Mouse (Mus musculus) hindbrain, embryonic 15.5 days (tissue): Measurements from ENCODE around the gene Klhl3. TPM values are rescaled to one million over a fixed set of nuclear protein-coding genes. Genes with fewer than 3 reads are reported as not detected.
A peak's percentile ranks its signal among the peaks of the same experiment; 100 is the strongest.
"Not testable (repeated sequence)": the region's sequence is repeated elsewhere in the genome, so short reads cannot be mapped to it uniquely, and the experiment has no call there.

Source experiments
- ATAC-seq: fragments of 200-750 bp; cut with Nextera tagmentation; 2 replicates; pipeline ENCODE4 v1.8.0; 2017; ENCODE audit warnings: low read depth, moderate number of reproducible peaks, moderate TSS enrichment; ENCODE audit not compliant: low FRiP score
- H3K27ac ChIP-seq: fragments of 300-500 bp; sonication (generic); replicated peaks from 2 replicates; pipeline ENCODE4 v1.5.1; 2015; ENCODE audit warnings: mild to moderate bottlenecking, inconsistent platforms
- H3K27me3 ChIP-seq: fragments of 300-500 bp; sonication (generic); 2 replicates; pipeline ENCODE4 v1.6.1; 2015; ENCODE audit warnings: control low read depth, inconsistent platforms
- H3K36me3 ChIP-seq: fragments of 300-500 bp; sonication (generic); 2 replicates; pipeline ENCODE4 v1.6.1; 2015; ENCODE audit warnings: control low read depth, inconsistent platforms
- H3K4me1 ChIP-seq: fragments of 300-500 bp; sonication (generic); replicated peaks from 2 replicates; pipeline ENCODE4 v1.6.1; 2015; ENCODE audit warnings: control low read depth, inconsistent platforms
- H3K4me2 ChIP-seq: fragments of 300-500 bp; sonication (generic); 2 replicates; pipeline ENCODE4 v1.6.1; 2015; ENCODE audit warnings: moderate library complexity, mild to moderate bottlenecking, inconsistent platforms
- H3K4me3 ChIP-seq: fragments of 300-500 bp; sonication (generic); 2 replicates; pipeline ENCODE4 v1.5.1; 2015; ENCODE audit warnings: mild to moderate bottlenecking, inconsistent platforms
- H3K9ac ChIP-seq: fragments of 300-500 bp; sonication (generic); 2 replicates; pipeline ENCODE4 v1.6.1; 2015; ENCODE audit warnings: inconsistent platforms
- H3K9me3 ChIP-seq: fragments of 300-500 bp; sonication (generic); 2 replicates; pipeline ENCODE4 v1.6.1; 2016; ENCODE audit warnings: control low read depth, inconsistent platforms
- WGBS: fragments of 180-500 bp; shearing (Covaris S2); methylation state at CpG from one replicate; pipeline ENCODE4 v1.1.7; 2015; 5-methylcytosine and 5-hydroxymethylcytosine counted together
- polyA plus RNA-seq: library from polyadenylated mRNA; unstranded; fragments of >200 nt; fragmentation: Nextera tagmentation; extraction: Ambion mirVana; gene quantifications from 2 replicates; pipeline ENCODE4 v1.2.1, GENCODE M21; 2015

The Klhl3 gene
- polyA plus RNA-seq, 1 experiment from 2014 or later: 14.0 TPM

GRCm38 (mm10) chr13:58146603-58147002 is 33.2 kb upstream of the Klhl3 start:
- WGBS: 95% methylated on average over 8 of the region's 8 CpGs
- not testable (repeated sequence) for ATAC-seq, H3K4me2 ChIP-seq, H3K27ac ChIP-seq, H3K36me3 ChIP-seq, H3K4me3 ChIP-seq, H3K9me3 ChIP-seq, H3K9ac ChIP-seq, H3K27me3 ChIP-seq
- peaks cover 12% of the 10 kb centered on the region for H3K4me1 ChIP-seq

GRCm38 (mm10) chr13:58131692-58132091 is 18.3 kb upstream of the Klhl3 start:
- no peak overlapping the region for H3K4me3 ChIP-seq
- no peak overlapping the region for H3K4me2 ChIP-seq
- H3K27ac ChIP-seq: no peak overlapping the region
- no peak overlapping the region for H3K9ac ChIP-seq
- WGBS: 52% methylated on average over 3 of the region's 3 CpGs
- H3K9me3 ChIP-seq: no peaks in the 10 kb centered on the region
- no peaks in the 10 kb centered on the region for H3K36me3 ChIP-seq
- ATAC-seq: no peak
- H3K27me3 ChIP-seq: no peaks in the 10 kb centered on the region
- peaks cover 6% of the 10 kb centered on the region for H3K4me1 ChIP-seq

- peak overlapping the region; percentile 84 for H3K4me3 ChIP-seq
- WGBS: 42% methylated on average over 4 of the region's 4 CpGs
- no peak for ATAC-seq
- no peaks in the 10 kb centered on the region for H3K36me3 ChIP-seq
- H3K9ac ChIP-seq: peak overlapping the region; percentile 95
- no peaks in the 10 kb centered on the region for H3K9me3 ChIP-seq
- peaks cover 21% of the 10 kb centered on the region for H3K4me1 ChIP-seq
- H3K27me3 ChIP-seq: no peaks in the 10 kb centered on the region
- H3K4me2 ChIP-seq: peak overlapping the region; percentile 81
- peak overlapping the region; percentile 100 for H3K27ac ChIP-seq
These were observed 16.4 kb upstream of the Klhl3 start for GRCm38 (mm10) chr13:58129687-58130246.

- Histone ChIP-seq H3K4me3 (peak overlapping the region; percentile 84), H3K27ac (peak overlapping the region; percentile 100), H3K4me2 (peak overlapping the region; percentile 81), H3K9ac (peak overlapping the region; percentile 95), H3K9me3 (no peaks in the 10 kb centered on the region), H3K36me3 (no peaks in the 10 kb centered on the region), H3K4me1 (peaks cover 26% of the 10 kb centered on the region), H3K27me3 (no peaks in the 10 kb centered on the region)
- ATAC-seq: peak; percentile 97
- under 1% methylated on average over 78 of the region's 83 CpGs for WGBS
These were observed 15.6 kb upstream of the Klhl3 start for GRCm38 (mm10) chr13:58128768-58129671.

- peak; percentile 96 for ATAC-seq
- Histone ChIP-seq H3K36me3 (no peaks in the 10 kb centered on the region), H3K27ac (peak within 1 kb of the TSS; percentile 100), H3K27me3 (no peaks in the 10 kb centered on the region), H3K4me1 (peaks cover 33% of the 10 kb centered on the region), H3K9ac (peak within 1 kb of the TSS; percentile 95), H3K4me2 (peak within 1 kb of the TSS; percentile 84), H3K9me3 (no peaks in the 10 kb centered on the region), H3K4me3 (peak within 1 kb of the TSS; percentile 84)
- WGBS: 0% methylated on average over 2 of the region's 62 CpGs
These were observed 15.0 kb upstream of the Klhl3 start, which contains the start of gene Hnrnpa0 for GRCm38 (mm10) chr13:58128396-58128767. Hnrnpa0 (minus strand) TSS chr13:58128556.

GRCm38 (mm10) chr13:58127766-58128361 is 14.5 kb upstream of the Klhl3 start:
- Histone ChIP-seq H3K36me3 (no peaks in the 10 kb centered on the region), H3K27me3 (no peaks in the 10 kb centered on the region), H3K27ac (peak overlapping the region; percentile 100), H3K4me1 (peaks cover 38% of the 10 kb centered on the region), H3K4me3 (peak overlapping the region; percentile 84), H3K9me3 (no peaks in the 10 kb centered on the region), H3K4me2 (peak overlapping the region; percentile 84), H3K9ac (peak overlapping the region; percentile 95)
- WGBS: under 1% methylated on average over 78 of the region's 81 CpGs
- ATAC-seq: peak; percentile 64

- H3K9ac ChIP-seq: peak overlapping the region; percentile 95
- H3K36me3 ChIP-seq: no peaks in the 10 kb centered on the region
- peak overlapping the region; percentile 100 for H3K27ac ChIP-seq
- no peak for ATAC-seq
- H3K9me3 ChIP-seq: no peaks in the 10 kb centered on the region
- H3K4me2 ChIP-seq: peak overlapping the region; percentile 84
- peaks cover 41% of the 10 kb centered on the region for H3K4me1 ChIP-seq
- WGBS: under 1% methylated on average over 57 of the region's 92 CpGs
- H3K27me3 ChIP-seq: no peaks in the 10 kb centered on the region
- H3K4me3 ChIP-seq: peak overlapping the region; percentile 84
These were observed 13.7 kb upstream of the Klhl3 start for GRCm38 (mm10) chr13:58126862-58127765.

- Histone ChIP-seq H3K4me3 (peak overlapping the region; percentile 31), H3K27me3 (no peaks in the 10 kb centered on the region), H3K9ac (0 out of 2 replicates have a peak overlapping the region, but pooled peaks have one; percentile 21), H3K9me3 (no peaks in the 10 kb centered on the region), H3K4me1 (peaks cover 41% of the 10 kb centered on the region), H3K4me2 (peak overlapping the region; percentile 84), H3K36me3 (no peaks in the 10 kb centered on the region), H3K27ac (no peak overlapping the region)
- WGBS: 27% methylated on average over 7 of the region's 7 CpGs
- no peak for ATAC-seq
These were observed 12.7 kb upstream of the Klhl3 start for GRCm38 (mm10) chr13:58126126-58126525.

- no peak overlapping the region for H3K27ac ChIP-seq
- WGBS: 59% methylated on average over 2 of the region's 2 CpGs
- H3K4me2 ChIP-seq: peak overlapping the region; percentile 5; the same call in 1 of the 2 replicates
- H3K4me1 ChIP-seq: peaks cover 41% of the 10 kb centered on the region
- H3K27me3 ChIP-seq: no peaks in the 10 kb centered on the region
- no peak for ATAC-seq
- H3K4me3 ChIP-seq: no peak overlapping the region
- no peaks in the 10 kb centered on the region for H3K36me3 ChIP-seq
- no peak overlapping the region for H3K9ac ChIP-seq
- no peaks in the 10 kb centered on the region for H3K9me3 ChIP-seq
These were observed 11.6 kb upstream of the Klhl3 start for GRCm38 (mm10) chr13:58124989-58125388.

- H3K9me3 ChIP-seq: no peaks in the 10 kb centered on the region
- H3K27me3 ChIP-seq: no peaks in the 10 kb centered on the region
- WGBS: 92% methylated on average over 3 of the region's 3 CpGs
- H3K9ac ChIP-seq: no peak overlapping the region
- no peaks in the 10 kb centered on the region for H3K36me3 ChIP-seq
- H3K27ac ChIP-seq: no peak overlapping the region
- H3K4me2 ChIP-seq: no peak overlapping the region
- ATAC-seq: no peak
- no peak overlapping the region for H3K4me3 ChIP-seq
- H3K4me1 ChIP-seq: peaks cover 35% of the 10 kb centered on the region
These were observed 10.9 kb upstream of the Klhl3 start for GRCm38 (mm10) chr13:58124278-58124677.

GRCm38 (mm10) chr13:58123381-58123780 is 10.0 kb upstream of the Klhl3 start:
- H3K36me3 ChIP-seq: no peaks in the 10 kb centered on the region
- ATAC-seq: no peak
- H3K9ac ChIP-seq: no peak overlapping the region
- H3K4me1 ChIP-seq: peaks cover 34% of the 10 kb centered on the region
- 50% methylated on average over 8 of the region's 8 CpGs for WGBS
- H3K27ac ChIP-seq: no peak overlapping the region
- no peaks in the 10 kb centered on the region for H3K9me3 ChIP-seq
- H3K4me3 ChIP-seq: no peak overlapping the region
- no peak overlapping the region for H3K4me2 ChIP-seq
- no peaks in the 10 kb centered on the region for H3K27me3 ChIP-seq
